Mouse (Mus musculus): ENCODE data around the gene Narfl.

DNA sequence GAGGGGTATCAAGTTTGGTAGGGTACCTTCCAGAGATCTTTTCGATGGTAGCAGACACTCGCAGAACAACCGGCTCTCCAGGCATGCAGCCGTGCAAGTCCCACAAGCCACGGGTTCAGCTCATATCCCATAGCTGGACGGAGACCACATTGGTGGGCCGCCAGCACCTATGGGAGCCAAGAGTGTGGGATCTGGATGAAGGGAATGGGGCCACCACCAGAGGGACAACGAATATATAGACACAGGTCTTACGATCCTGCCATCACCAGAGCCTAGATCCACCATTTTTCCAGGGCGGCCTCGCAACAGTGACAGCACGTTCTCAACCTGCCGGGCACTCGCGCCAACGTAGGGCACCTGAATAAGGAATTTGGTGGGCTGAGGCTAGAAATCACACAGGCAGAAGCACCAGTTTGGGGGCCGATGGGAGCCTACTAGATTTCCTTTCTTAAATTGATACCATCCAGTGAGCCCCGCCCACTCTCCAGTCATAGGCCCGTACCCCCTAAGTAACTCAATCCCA lies 17.8 kb downstream of the Narfl start:
- TF ChIP-seq POLR2A (IDR thresholded peaks at IDR 0.05; ENCODE audit: borderline replicate concordance, extremely low read depth, low read depth, low read length), result peak; percentile 5; the same call in 1 of the 2 replicates
- TF ChIP-seq CTCF (IDR thresholded peaks at IDR 0.05; ENCODE audit: insufficient read depth, low read length), result no peak

Measured in lung, adult 2 months (tissue).